Mouse (Mus musculus): ENCODE data around the gene Becn1.

Becn1 gene

GRCm38 (mm10) chr11:101315082-101315650 lies 13.1 kb upstream of the Becn1 start:
- no peak for DNase-seq

DNA sequence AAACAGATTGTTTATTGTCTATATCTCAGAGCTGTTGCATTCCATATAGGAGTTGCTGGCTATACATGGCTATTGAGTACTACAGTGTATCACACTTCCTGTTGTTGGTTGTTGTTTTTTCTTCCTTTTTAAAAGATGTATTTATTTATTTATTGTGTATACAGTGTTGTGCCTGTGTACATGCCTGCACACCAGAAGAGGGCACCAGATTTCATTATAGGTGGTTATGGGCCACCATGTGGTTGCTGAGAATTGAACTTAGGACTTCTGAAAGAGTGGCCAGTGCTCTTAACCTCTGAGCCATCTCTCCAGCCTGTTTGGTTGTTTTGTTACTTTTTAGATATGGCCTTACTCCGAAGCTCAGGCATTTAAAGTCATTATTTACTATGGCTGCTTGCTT lies 12.5 kb upstream of the Becn1 start:
- no peak for DNase-seq

DNA sequence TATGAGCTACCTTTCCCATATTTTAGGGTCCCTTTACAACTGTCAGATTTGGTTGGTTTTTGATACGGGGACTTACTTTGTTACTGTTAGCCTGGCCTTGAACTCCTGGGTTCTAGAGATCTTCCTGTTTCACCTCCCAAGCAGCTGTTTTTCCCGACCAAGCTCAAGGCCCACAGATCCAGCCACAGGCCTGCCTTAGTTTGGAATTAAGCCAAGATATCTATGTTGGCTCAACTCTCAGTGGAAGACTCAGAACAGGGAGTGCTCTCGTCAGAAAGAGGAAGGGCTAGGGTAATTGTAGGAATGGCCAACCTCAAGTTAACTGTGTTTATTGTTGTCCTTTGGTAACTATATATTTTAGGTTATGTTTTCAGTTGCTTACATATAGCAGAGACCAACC lies 10.1 kb upstream of the Becn1 start:
- no peak for DNase-seq

DNA sequence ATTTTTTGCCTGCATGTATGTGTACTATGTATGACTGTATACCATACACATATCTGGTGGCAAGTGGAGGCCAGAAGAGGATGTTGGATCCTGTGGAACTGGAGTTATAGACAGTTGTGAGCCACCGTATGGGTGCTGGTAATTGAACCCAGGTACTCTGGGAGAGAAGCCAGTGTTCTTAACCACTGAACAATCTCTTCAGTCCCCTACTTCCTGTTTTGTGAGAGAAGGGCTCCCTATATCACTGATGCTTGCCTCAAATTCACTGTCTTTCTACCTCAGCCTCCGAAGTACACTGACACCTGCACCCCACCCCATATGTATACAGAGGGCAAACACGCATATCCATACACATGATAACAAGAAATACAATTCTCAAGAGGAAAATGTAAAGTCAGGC lies 9.0 kb upstream of the Becn1 start:
- no peak for DNase-seq

GRCm38 (mm10) chr11:101307744-101308143 lies 5.7 kb upstream of the Becn1 start:
- no peak for DNase-seq

DNA sequence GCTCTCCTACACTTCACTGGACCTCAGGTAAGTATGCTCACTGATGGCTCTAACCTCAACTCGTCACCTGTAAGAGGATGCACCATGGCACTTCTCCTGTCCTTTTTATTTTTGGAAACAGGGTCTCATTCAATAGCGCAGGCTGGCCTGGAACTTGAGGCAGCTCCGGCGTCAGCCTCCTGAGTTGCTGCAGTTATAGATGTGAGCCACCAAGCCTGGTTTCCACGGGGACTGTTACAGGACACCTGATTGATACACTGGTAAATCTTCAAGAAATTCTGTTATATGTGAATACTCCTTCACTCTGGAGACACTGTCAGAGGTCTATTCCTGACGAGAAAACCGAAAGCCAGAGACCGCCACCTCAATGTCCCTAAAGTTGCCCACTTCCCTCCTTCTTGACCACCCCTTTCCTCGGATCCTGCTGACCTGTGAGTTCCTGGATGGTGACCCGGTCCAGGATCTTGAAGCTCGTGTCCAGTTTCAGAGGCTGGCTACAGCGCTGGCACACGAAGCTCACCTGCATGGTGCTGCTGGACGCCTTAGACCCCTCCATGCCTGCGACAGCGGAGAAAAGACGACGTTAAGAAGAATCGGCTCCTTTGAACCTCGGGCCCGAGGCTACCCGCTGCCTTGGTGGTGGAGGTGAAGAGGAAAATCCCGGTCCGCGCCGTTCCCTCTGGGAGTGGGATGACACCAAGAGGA lies 635 bp downstream of the Becn1 start:
- no peak for DNase-seq

GRCm38 (mm10) chr11:101300881-101301280 lies 1.2 kb downstream of the Becn1 start:
- DNase-seq: peak; percentile 27 to 38

- no peak for DNase-seq
Observed at GRCm38 (mm10) chr11:101295191-101295590, 6.9 kb downstream of the Becn1 start.

- no peak for DNase-seq
Observed at GRCm38 (mm10) chr11:101291231-101291630, 10.9 kb downstream of the Becn1 start.

GRCm38 (mm10) chr11:101287306-101287705 lies 14.8 kb downstream of the Becn1 start:
- DNase-seq: no peak

DNA sequence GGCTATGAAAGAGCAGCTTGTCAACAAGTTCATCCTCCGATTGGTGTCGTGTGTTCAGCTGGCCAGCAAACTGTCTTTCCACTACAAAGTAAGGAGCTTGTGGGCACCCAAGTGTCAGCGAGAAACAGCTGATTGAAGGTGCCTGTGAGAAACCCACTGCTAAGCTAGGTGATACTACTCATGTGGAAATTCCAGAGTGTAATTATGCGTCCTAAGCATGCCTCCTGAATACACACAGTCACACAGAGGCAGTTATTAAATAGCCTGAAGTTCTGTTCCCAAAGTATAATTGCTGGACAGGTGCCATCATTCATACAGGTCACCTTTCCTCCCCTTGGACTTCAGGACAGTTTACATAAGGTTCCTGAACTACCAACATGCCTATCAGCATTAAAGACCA lies 18.3 kb downstream of the Becn1 start:
- no peak for DNase-seq

GRCm38 (mm10) chr11:101282896-101283295 lies 19.2 kb downstream of the Becn1 start:
- DNase-seq: no peak

DNA sequence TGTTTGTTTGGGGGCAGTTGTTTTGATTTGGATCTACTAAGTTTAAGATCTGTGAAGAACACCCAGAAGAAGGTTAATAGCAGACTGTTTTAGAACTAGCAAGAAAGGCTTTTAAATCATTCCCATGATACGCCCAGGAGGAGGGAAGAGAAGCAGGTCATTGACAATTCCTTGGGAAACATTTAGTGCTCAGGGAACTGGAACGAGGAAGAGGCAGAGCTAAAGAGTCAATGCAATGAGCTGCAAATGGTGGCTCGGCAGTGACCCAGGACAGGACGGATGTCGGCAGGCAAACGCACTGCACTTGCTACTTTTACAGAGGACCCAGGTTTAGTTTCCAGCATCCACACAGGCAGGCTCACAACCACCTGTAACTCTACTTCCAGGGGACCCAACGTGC lies 21.2 kb downstream of the Becn1 start:
- DNase-seq: no peak

GRCm38 (mm10) chr11:101279193-101279569 lies 22.9 kb downstream of the Becn1 start:
- DNase-seq: peak in 1 of 2 experiments; percentile 24

GRCm38 (mm10) chr11:101278223-101279192 lies 23.6 kb downstream of the Becn1 start, which contains the start of the genes Cntd1 and Coa3:
Gene Cntd1, plus strand, starts transcription at chr11:101279012.
Gene Coa3, minus strand, starts transcription at chr11:101279114.
- DNase-seq: peak; percentile 91 to 94

DNA sequence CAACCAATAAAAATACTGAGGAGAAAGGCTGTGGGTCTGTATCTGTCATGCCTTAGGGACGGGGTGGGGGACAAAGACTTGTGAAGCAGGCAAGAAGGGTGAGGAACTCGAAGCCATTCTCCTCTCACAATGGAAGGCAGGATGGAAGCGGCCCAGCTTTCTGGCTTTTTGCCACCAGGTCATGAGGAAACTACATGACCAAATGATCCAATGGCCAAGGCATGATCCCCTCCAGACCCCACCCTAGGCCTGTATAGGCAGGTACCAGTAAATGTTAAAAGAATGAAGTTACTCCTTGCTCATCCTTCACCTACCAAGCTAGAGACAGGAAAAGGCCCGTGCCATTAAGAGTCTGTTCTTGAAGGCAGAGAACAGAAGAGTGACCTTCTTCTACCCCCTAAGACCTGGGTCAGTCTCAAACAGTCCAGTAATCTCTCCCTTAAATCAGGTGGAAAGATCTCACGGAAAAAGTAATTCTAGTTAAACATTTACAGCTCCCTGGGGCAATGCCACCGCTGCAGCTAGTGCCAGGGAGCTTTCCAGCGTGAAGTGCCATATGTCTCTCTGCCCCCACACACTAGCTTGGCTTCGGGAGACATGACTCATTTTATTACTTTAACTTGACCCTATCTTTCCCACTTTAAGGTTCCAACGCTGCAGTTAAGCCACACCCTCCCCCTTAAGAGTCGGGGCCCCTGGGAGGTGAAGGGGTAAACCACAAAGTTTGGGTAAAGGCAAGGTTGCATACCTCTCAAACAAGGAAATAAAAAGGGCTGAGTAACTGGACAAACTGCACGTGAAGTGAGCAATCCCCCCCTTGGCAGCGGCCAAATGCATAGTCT lies 24.5 kb downstream of the Becn1 start:
- DNase-seq: peak; percentile 39 to 47

- peak; percentile 39 to 41 for DNase-seq
Observed at GRCm38 (mm10) chr11:101276319-101277070, 25.6 kb downstream of the Becn1 start.

GRCm38 (mm10) chr11:101275309-101275708 lies 26.8 kb downstream of the Becn1 start:
- DNase-seq: no peak

DNA sequence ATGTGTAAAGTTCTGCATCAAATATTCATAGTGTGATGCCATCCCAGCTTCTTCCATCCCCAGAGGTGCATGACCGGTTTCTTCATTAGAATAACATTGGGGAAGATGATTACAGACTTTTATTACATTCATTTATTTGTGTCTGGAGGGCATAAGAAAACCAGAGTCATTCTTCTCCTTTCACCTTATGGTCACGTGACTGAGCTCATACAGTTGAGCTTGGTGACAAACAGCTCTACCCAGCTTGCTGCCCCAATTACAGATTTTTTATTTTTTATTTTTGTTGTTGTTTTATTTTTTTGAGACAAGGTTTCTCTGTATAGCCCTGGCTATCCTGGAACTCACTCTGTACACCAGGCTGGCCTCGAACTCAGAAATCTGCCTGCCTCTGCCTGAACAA lies 29.6 kb downstream of the Becn1 start:
- DNase-seq: no peak

DNA sequence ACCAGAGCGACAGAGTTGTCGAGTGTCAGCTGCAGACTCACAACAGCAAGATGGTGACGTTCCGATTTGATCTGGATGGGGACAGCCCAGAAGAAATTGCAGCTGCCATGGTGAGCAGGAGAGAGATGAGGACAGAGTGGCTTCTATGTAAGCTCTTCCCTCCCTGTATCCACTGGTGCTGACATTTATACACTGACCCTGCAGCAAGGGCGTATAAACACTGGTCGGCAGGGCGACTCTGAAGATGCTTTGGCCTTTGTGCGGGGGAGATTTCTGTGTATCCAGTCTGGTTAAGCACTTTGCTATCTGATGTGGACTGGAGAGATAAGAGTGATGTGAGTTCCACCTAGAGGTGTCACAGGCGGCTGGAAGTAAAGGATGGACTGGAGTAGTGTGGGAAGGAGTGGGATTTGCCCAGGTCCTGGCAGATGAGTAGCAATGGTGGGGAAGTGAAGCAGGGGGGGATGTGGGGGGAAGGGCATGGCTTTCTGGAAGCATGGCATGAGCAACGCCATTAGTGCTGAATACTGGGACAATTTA lies 32.4 kb downstream of the Becn1 start:
- peak; percentile 64 to 67 for DNase-seq

DNA sequence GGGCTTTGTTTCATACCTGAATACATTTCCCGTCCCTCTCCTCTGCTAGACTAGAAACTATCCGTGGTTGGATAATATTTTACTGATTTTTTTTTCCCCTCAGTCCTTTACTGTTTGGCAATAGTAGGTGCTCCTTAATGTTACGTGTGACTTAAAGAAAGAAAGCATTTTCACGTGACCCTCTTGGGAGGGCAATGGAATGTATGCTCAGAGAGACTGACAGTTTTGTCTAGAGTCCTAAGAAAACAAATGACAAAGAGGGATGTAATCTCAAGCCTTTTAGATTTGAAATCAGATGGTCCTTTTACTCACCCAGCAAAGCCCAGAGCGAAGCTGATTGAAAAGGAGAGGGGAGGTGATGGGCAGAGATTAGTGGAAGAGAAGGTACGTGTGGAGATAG lies 36.2 kb downstream of the Becn1 start:
- no peak for DNase-seq
